Mouse (Mus musculus) embryonic facial prominence, embryonic 15.5 days (tissue): ENCODE measurements around the gene Haus3. TPM values are rescaled to one million over a fixed set of nuclear protein-coding genes. Genes with fewer than 3 reads are reported as not detected.

Experiments used
- ATAC-seq: fragments of 200-750 bp; cut with Nextera tagmentation; 2 replicates; pipeline ENCODE4 v1.8.0; 2017; ENCODE audit warnings: low read depth, moderate TSS enrichment; ENCODE audit not compliant: insufficient number of reproducible peaks, low FRiP score, low TSS enrichment
- H3K27ac ChIP-seq: fragments of 300-500 bp; sonication (generic); replicated peaks from 2 replicates; pipeline ENCODE4 v1.5.1; 2015; ENCODE audit warnings: mild to moderate bottlenecking, inconsistent platforms
- H3K27me3 ChIP-seq: fragments of 300-500 bp; sonication (generic); 2 replicates; pipeline ENCODE4 v1.6.1; 2015; ENCODE audit warnings: inconsistent platforms
- H3K36me3 ChIP-seq: fragments of 300-500 bp; sonication (generic); 2 replicates; pipeline ENCODE4 v1.6.1; 2015; ENCODE audit warnings: mild to moderate bottlenecking, inconsistent platforms
- H3K4me1 ChIP-seq: fragments of 300-500 bp; sonication (generic); 2 replicates; pipeline ENCODE4 v1.6.1; 2015; ENCODE audit warnings: inconsistent platforms
- H3K4me2 ChIP-seq: fragments of 300-500 bp; sonication (generic); replicated peaks from 2 replicates; pipeline ENCODE4 v1.6.1; 2015; ENCODE audit warnings: mild to moderate bottlenecking, inconsistent platforms
- H3K4me3 ChIP-seq: fragments of 300-500 bp; sonication (generic); replicated peaks from 2 replicates; pipeline ENCODE4 v1.5.1; 2015; ENCODE audit warnings: mild to moderate bottlenecking, inconsistent platforms
- H3K9ac ChIP-seq: fragments of 300-500 bp; sonication (generic); 2 replicates; pipeline ENCODE4 v1.6.1; 2015; ENCODE audit warnings: inconsistent platforms
- H3K9me3 ChIP-seq: fragments of 300-500 bp; sonication (generic); replicated peaks from 2 replicates; pipeline ENCODE4 v1.6.1; 2016; ENCODE audit warnings: inconsistent platforms
- WGBS: fragments of 180-500 bp; shearing (Covaris S2); methylation state at CpG from one replicate; pipeline ENCODE4 v1.1.7; 2015; 5-methylcytosine and 5-hydroxymethylcytosine counted together
- polyA plus RNA-seq: library from polyadenylated mRNA; unstranded; fragments of >200 nt; fragmentation: Nextera tagmentation; extraction: Ambion mirVana; gene quantifications from 2 replicates; pipeline ENCODE4 v1.2.1, GENCODE M21; 2015

Gene Haus3
- polyA plus RNA-seq, 1 experiment from 2014 or later = 26.2 TPM

DNA sequence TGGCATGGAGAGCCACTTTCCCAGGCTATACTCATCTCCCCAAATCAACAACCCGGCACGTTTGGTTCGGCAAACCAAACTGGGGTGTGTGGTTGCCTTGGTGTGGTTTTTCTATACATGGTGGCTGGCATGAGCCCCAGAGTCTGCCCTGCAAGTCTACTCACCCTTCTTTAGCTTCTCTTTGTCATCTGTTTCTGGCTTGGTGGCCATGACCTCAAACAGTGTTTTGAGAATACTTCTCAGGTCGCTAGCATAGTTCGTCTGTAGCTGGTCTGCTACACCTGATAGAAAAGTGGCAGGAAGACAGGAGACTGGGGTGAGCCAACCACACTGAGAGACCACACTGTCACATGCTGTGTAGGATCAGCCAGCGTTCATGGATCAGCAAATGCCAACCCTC lies 29.3 kb upstream of the Haus3 start:
- no peaks in the 10 kb centered on the region for H3K4me1 ChIP-seq
- H3K27ac ChIP-seq = no peak overlapping the region
- no peaks in the 10 kb centered on the region for H3K9me3 ChIP-seq
- H3K9ac ChIP-seq = no peak overlapping the region
- ATAC-seq = no peak
- H3K4me2 ChIP-seq = no peak overlapping the region
- no peak overlapping the region for H3K4me3 ChIP-seq
- no peaks in the 10 kb centered on the region for H3K36me3 ChIP-seq
- no peaks in the 10 kb centered on the region for H3K27me3 ChIP-seq
- 68% methylated on average over 6 of the region's 6 CpGs for WGBS

DNA sequence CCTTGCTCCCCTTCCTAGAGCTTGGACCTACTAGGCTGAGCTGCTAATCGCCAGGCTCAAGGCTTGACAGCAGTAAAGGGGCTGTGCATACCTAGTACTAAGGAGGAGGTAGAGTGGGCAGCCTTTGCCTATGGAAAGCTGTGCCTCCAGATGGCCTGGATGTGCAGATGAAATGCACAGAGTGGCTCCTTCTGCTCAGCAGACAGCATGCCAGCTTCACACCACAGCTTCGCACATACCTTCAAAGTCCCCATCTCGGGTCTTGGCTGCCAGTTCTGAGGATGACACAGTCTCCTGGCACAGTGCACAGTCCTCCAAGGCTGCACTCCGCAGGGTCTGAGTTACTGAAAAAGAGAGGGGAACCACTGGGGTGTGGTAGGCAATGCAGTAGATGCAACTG lies 27.9 kb upstream of the Haus3 start:
- Histone ChIP-seq H3K4me3 (no peak overlapping the region), H3K36me3 (no peaks in the 10 kb centered on the region), H3K4me1 (no peaks in the 10 kb centered on the region), H3K27ac (no peak overlapping the region), H3K27me3 (no peaks in the 10 kb centered on the region), H3K9ac (no peak overlapping the region), H3K4me2 (no peak overlapping the region), H3K9me3 (no peaks in the 10 kb centered on the region)
- ATAC-seq = no peak
- WGBS = 77% methylated on average over 4 of the region's 4 CpGs

DNA sequence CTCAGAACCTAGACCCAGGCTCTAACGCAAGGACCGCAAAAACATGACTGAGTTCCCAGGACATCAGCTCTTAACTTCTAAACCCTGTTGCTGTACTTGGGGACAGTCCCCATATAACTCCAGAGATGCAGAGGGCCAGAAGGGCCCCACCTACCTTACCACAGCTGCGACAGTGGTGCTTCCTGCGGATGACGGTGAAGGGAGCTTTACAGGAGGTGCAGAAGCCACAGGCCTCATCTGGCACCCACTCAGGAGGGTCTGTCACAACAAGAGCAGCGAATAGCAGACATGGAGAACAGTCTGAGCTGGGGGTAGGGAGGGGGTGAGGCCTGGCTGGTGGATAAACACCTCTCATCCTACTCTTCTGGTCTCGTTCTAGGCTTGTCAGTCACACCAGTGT lies 27.1 kb upstream of the Haus3 start:
- Histone ChIP-seq H3K4me1 (no peaks in the 10 kb centered on the region), H3K9me3 (no peaks in the 10 kb centered on the region), H3K4me2 (no peak overlapping the region), H3K4me3 (no peak overlapping the region), H3K27me3 (no peaks in the 10 kb centered on the region), H3K27ac (no peak overlapping the region), H3K36me3 (no peaks in the 10 kb centered on the region), H3K9ac (no peak overlapping the region)
- 77% methylated on average over 7 of the region's 7 CpGs for WGBS
- ATAC-seq = no peak

DNA sequence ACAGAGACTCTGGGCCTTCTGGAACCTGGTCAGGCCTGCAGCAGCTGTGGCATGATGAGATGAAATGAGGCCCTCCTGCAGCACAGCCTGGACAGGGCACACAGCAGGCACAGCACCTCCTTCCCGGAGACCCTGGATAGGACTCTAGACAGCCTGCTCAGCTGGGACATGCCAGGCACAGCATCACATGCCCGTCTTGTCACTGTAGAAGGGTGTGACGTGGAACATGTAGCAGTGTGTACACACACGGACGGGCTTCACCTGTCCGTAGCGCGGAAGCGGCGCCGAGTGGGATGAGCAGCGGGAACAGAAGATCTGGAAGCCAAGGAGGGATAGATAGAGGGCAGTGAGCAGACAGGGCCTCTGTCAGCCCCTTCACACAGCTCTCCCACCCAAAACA lies 26.5 kb upstream of the Haus3 start:
- Histone ChIP-seq H3K27me3 (no peaks in the 10 kb centered on the region), H3K4me3 (no peak overlapping the region), H3K9me3 (no peaks in the 10 kb centered on the region), H3K4me2 (no peak overlapping the region), H3K4me1 (no peaks in the 10 kb centered on the region), H3K9ac (no peak overlapping the region), H3K27ac (no peak overlapping the region), H3K36me3 (no peaks in the 10 kb centered on the region)
- ATAC-seq = no peak
- WGBS = 93% methylated on average over 12 of the region's 12 CpGs

DNA sequence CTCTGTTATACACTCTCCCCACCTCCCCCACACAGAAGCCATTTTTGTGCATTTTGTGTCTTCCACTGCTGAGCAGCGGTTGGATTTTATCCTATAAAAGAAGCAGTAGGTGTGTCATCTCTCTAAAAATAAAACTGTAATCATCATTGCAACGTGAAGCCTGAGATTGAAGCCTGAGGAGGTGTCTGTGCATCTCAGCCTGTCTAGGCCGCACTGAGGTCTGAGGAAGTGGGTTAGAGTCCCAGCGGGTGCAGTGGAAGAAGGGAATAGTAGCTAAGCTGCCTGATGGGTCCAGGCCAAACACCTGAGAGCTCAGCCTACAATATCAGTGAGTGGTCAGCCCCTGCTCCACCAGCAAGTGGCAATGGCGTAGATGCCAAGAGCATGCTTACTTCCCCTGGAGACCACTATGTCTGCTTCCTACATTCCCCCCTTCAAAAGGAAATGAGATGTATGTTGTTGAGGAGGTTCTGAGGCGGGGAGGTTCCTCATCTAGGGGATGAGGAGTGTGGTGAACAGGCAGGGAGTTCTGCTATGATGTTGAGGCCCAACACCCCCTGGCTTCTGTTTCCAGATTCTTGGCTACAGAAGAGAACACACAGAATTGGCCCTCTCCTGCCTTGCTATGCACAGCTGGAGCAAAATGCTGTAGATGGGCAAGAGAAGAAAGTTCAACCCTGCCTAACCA lies 25.8 kb upstream of the Haus3 start:
- 78% methylated on average over 6 of the region's 6 CpGs for WGBS
- Histone ChIP-seq H3K27me3 (no peaks in the 10 kb centered on the region), H3K4me1 (no peaks in the 10 kb centered on the region), H3K4me3 (no peak overlapping the region), H3K9me3 (no peaks in the 10 kb centered on the region), H3K27ac (no peak overlapping the region), H3K9ac (no peak overlapping the region), H3K36me3 (no peaks in the 10 kb centered on the region), H3K4me2 (no peak overlapping the region)
- ATAC-seq = no peak

DNA sequence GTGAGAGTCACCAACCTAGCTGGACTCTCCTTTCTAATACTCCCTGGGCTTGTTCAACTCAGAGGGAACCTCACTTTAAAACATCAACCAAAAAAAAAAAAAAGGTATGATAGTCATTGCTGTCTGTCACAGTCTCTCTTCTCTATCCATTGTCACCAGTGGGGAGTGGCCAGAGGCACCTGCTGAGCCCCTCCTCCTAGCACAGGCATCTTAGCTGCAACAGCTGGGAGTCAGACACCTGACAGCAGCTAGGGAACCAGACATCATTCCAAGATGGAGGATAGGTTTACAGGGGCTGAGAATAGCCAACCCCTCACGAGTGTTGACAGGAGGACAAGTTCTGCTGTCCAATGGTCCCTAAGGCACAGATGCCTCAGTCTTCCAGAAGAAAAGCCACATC lies 25.1 kb upstream of the Haus3 start:
- Histone ChIP-seq H3K4me2 (no peak overlapping the region), H3K4me3 (no peak overlapping the region), H3K9ac (no peak overlapping the region), H3K4me1 (0 out of 2 replicates have a peak, but pooled peaks cover 3% of the 10 kb centered on the region), H3K36me3 (no peaks in the 10 kb centered on the region), H3K27me3 (no peaks in the 10 kb centered on the region), H3K9me3 (no peaks in the 10 kb centered on the region), H3K27ac (no peak overlapping the region)
- whole genome bisulfite sequencing = 46% methylated on average over 1 of the region's 1 CpGs
- no peak for ATAC-seq

DNA sequence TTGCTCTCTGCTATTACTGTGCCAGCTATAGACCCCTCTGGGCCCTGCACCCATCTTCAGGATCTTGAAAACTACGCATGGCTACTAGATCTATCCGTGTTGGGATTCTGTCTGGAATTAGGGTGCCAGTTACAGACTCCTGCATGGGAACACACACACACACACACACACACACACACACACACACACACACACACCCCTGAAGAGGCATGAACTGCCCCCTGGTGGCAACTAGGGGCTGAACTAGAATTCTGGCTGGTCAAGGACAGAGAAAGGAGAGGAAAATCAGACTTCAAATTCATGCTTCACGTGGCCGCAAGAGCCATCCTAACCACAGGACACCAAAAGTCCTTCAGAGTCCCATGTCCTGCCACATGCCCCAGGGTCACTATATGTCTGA lies 22.5 kb upstream of the Haus3 start:
- WGBS = 85% methylated on average over 4 of the region's 4 CpGs
- ATAC-seq = no peak
- H3K4me1 ChIP-seq = peaks cover 17% of the 10 kb centered on the region
- no peaks in the 10 kb centered on the region for H3K27me3 ChIP-seq
- no peaks in the 10 kb centered on the region for H3K36me3 ChIP-seq
- no peaks in the 10 kb centered on the region for H3K9me3 ChIP-seq
- H3K9ac ChIP-seq = no peak overlapping the region
- H3K4me2 ChIP-seq = no peak overlapping the region
- no peak overlapping the region for H3K27ac ChIP-seq
- H3K4me3 ChIP-seq = no peak overlapping the region

DNA sequence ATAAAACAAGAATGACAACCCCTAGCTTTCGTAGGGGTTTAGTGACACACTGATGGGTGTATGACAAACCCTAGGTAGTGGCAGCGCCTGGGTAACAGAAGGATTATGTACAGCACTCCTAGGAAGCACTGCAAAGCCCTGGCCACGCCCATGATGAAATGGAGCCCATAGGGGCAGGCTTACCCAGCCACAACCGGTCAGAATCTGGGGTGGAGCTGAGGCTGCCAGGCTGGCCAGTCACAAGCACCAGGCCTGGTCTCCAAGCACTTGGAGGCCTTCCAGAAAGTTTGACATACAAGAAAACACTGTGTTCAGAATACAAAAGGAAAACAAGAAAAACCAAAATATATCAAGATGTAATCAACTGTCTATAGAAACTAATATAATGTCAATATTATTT lies 21.7 kb upstream of the Haus3 start:
- 44% methylated on average over 4 of the region's 4 CpGs for WGBS
- peaks cover 25% of the 10 kb centered on the region for H3K4me1 ChIP-seq
- H3K27me3 ChIP-seq = no peaks in the 10 kb centered on the region
- no peak overlapping the region for H3K4me3 ChIP-seq
- H3K36me3 ChIP-seq = no peaks in the 10 kb centered on the region
- no peak overlapping the region for H3K9ac ChIP-seq
- no peaks in the 10 kb centered on the region for H3K9me3 ChIP-seq
- H3K27ac ChIP-seq = no peak overlapping the region
- ATAC-seq = no peak
- no peak overlapping the region for H3K4me2 ChIP-seq

DNA sequence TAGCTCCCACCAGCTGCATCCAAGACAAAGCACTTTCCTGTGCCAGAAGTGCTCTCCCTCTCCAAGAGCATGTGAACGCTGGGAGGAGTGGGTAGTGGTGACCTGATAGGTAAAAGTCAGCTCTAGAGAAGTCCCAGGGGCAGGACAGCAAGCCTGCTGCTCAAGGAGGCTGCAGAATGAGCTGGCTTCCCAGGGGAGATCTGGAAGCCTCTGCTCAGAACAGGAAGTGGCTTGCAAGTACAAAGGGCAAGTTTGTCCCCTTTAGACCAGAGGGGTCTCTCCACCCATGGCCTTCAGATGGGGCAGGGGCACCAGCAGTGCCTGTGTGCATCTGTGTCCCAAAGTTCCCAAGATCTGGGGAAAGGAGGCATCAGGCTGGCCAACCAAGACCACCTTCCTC lies 20.2 kb upstream of the Haus3 start:
- H3K36me3 ChIP-seq = no peaks in the 10 kb centered on the region
- ATAC-seq = no peak
- H3K27ac ChIP-seq = no peak overlapping the region
- no peak overlapping the region for H3K4me3 ChIP-seq
- no peak overlapping the region for H3K4me2 ChIP-seq
- no peak overlapping the region for H3K9ac ChIP-seq
- H3K4me1 ChIP-seq = peaks cover 38% of the 10 kb centered on the region
- H3K27me3 ChIP-seq = no peaks in the 10 kb centered on the region
- no peaks in the 10 kb centered on the region for H3K9me3 ChIP-seq
- WGBS = 56% methylated on average over 1 of the region's 1 CpGs

DNA sequence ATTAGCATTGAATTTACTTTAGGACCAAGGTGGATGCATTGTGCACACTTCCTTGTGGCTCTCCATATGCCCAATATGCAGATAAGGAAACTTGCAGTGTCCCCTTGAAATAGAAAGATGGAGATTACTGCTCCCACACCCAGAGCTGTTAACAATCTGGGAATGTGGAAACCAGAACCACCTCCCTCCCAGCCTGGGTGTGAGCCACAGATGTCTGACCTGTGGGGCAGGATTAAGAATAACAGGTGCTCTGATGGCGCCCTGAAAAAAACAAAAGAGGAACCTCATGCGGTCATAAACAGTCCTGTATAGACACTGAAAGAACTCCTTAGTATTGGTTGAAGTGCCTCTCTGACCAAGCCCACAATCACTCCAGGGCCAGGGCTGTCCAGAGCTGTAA lies 19.5 kb upstream of the Haus3 start:
- 66% methylated on average over 2 of the region's 2 CpGs for WGBS

DNA sequence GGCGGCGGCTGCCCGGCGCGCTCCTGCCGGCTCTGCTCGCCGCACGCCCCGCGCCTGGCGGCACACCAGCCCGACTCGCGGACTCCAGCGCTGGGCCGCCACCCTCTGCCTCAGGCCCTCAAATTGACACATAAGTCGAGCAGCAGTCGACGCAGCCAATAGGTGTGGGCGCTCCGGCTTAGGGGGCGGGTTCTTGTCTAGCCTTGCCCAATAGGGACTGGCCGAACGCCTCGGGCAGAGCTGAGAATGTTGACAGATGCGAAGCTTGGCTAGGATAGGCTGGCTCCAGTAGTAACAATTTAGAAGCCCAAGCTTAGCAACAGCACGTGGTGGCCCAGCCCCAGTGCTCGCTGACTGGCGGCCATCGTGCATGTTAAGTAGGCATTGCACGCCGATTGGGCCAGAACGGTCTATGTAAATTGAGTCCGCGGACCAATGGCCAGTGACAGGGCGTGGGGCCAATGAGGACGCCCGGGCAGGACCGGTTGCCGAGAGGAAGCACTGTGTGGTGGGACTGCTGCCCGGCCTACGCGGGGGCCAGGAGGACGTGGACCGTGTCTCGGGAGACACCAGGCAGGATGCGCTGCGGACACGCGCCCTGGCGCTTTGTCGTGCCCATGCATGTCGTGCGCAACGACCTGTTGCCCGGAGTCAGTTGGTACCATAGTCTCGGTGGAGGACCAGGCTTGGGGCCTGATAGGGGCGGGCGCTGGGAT lies 18.4 kb upstream of the Haus3 start, which contains the start of gene Mxd4:
Gene Mxd4 (minus strand): TSS at position 120 of the 716 bp plus-strand sequence.
- Histone ChIP-seq H3K27me3 (no peaks in the 10 kb centered on the region), H3K9ac (peak within 1 kb of the TSS; percentile 80), H3K4me2 (peak within 1 kb of the TSS; percentile 77), H3K4me3 (peak within 1 kb of the TSS; percentile 97), H3K9me3 (no peaks in the 10 kb centered on the region), H3K27ac (peak within 1 kb of the TSS; percentile 94), H3K4me1 (peaks cover 55% of the 10 kb centered on the region), H3K36me3 (peaks cover 10% of the 10 kb centered on the region)
- ATAC-seq = peak; percentile 99
- under 1% methylated on average over 60 of the region's 60 CpGs for whole genome bisulfite sequencing

More for the DNA sequence above, 19.5 kb upstream of the Haus3 start:
- no peaks in the 10 kb centered on the region for H3K9me3 ChIP-seq
- ATAC-seq = no peak
- peaks cover 45% of the 10 kb centered on the region for H3K4me1 ChIP-seq
- peaks cover 4% of the 10 kb centered on the region for H3K36me3 ChIP-seq
- H3K27me3 ChIP-seq = no peaks in the 10 kb centered on the region
- peak overlapping the region; percentile 97 for H3K4me3 ChIP-seq
- H3K9ac ChIP-seq = no peak overlapping the region
- H3K27ac ChIP-seq = no peak overlapping the region
- H3K4me2 ChIP-seq = peak overlapping the region; percentile 77
